Mouse (Mus musculus) cerebellum, postnatal 4 days (tissue): ENCODE data around the gene Prdx2.

Source experiments
- DNase-seq, 2 experiments: peaks; one replicate each; pipeline ENCODE4 v3.0.0; 2022; ENCODE audit warnings: low spot score in 2 of 2, mixed read lengths in 1 of 2

Prdx2 gene

GRCm38 (mm10) chr8:84947241-84947545 lies 22.2 kb upstream of the Prdx2 start:
- no peak for DNase-seq

- DNase-seq = no peak
Measured at GRCm38 (mm10) chr8:84949753-84950152, 19.6 kb upstream of the Prdx2 start.

GRCm38 (mm10) chr8:84952612-84953255 lies 16.7 kb upstream of the Prdx2 start:
- no peak for DNase-seq

GRCm38 (mm10) chr8:84956768-84957167 lies 12.6 kb upstream of the Prdx2 start:
- DNase-seq = peak; percentile 68 to 83

GRCm38 (mm10) chr8:84959811-84960210 lies 9.6 kb upstream of the Prdx2 start:
- DNase-seq = no peak

GRCm38 (mm10) chr8:84963952-84964351 lies 5.4 kb upstream of the Prdx2 start:
- no peak for DNase-seq

- peak; percentile 83 to 90 for DNase-seq
Measured at GRCm38 (mm10) chr8:84965731-84966291, 3.6 kb upstream of the Prdx2 start.

- no peak for DNase-seq
Measured at GRCm38 (mm10) chr8:84966603-84967002, 2.8 kb upstream of the Prdx2 start.

- DNase-seq = no peak
Measured at GRCm38 (mm10) chr8:84967532-84968304, 1.7 kb upstream of the Prdx2 start.

GRCm38 (mm10) chr8:84968650-84969049 lies 737 bp upstream of the Prdx2 start:
- DNase-seq = no peak

- no peak for DNase-seq
Measured at GRCm38 (mm10) chr8:84970135-84970790, 876 bp downstream of the Prdx2 start.

GRCm38 (mm10) chr8:84970913-84971312 lies 1.5 kb downstream of the Prdx2 start:
- DNase-seq = no peak

- DNase-seq = no peak
Measured at GRCm38 (mm10) chr8:84973079-84973478, 3.7 kb downstream of the Prdx2 start.

GRCm38 (mm10) chr8:84973803-84974542 lies 4.6 kb downstream of the Prdx2 start:
- DNase-seq = peak in 1 of 2 experiments; percentile 28

GRCm38 (mm10) chr8:84974543-84975142 lies 5.3 kb downstream of the Prdx2 start:
- DNase-seq = no peak

GRCm38 (mm10) chr8:84975434-84975833 lies 6.0 kb downstream of the Prdx2 start:
- DNase-seq = peak in 1 of 2 experiments; percentile 68

- DNase-seq = peak; percentile 83 to 92
Measured at GRCm38 (mm10) chr8:84976031-84976762, 6.8 kb downstream of the Prdx2 start.

- peak in 1 of 2 experiments; percentile 26 for DNase-seq
Measured at GRCm38 (mm10) chr8:84976763-84977434, 7.5 kb downstream of the Prdx2 start.

GRCm38 (mm10) chr8:84977435-84978247 lies 8.3 kb downstream of the Prdx2 start:
- DNase-seq = peak in 1 of 2 experiments; percentile 45
